Mouse (Mus musculus) ES-CJ7 (cell line): ENCODE measurements around the gene Slc6a16.
A peak's percentile ranks its signal among the peaks of the same experiment; 100 is the strongest.

Experiments used
- DNase-seq: peaks from one replicate; pipeline ENCODE4 v3.0.0; 2011; ENCODE audit warnings: low read depth, low spot score

The Slc6a16 gene

DNA sequence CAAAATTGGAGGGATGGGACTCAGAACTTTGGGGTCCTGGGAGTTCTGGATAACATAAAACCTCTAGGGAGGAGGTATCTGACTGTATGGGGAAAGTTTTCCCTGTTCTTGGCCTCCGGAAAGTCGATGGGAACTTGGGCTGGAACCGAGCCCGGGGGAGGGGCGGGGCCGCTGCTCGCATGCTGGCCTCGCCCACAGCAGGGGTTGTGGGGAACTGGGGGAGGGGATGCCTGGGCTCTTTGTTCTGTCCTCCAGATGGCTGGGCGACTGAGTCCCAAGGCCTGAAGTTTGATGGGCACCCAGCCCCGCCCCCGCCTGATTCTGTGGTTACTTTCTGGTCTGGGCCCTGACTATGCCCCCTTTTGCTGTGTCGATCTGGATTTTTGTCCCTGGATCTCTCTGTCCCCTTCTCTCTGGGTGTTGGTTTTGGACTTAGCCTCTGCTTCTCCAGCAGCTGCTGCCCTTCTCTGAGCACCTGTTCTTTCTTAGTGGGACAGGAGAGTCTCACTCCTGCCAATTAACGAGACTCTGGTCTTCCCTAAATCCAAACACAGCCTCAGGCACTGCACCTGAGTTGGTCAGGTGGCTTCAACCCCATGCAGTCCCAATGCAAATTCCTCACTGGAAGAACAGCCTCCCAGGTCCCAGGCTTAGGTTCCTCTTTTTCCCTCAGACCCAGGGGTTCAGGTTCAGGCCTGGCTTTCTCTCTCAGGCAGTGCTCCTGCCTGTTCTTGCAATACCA, 24.3 kb upstream of the Slc6a16 start:
- DNase-seq: peak; percentile 90

DNA sequence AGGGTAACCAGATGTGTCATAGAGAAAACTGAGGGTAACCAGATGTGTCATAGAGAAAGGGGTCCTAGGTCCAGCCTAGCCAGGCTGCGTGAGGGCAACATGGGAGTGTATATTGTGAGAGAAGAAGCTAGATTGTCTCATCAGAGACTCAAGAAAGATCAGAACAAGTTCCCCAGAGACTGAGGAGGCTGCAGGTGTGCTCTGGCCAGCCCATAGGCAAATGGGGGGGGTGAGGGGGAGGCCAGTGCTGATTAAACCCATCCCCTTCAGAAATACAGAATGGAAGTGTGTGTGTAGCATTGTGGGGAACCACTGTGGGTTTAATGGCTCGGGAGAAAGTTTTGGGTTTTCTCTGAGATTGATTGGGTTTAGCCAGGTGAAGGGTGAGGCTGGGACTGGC, 19.2 kb upstream of the Slc6a16 start:
- DNase-seq: no peak

DNA sequence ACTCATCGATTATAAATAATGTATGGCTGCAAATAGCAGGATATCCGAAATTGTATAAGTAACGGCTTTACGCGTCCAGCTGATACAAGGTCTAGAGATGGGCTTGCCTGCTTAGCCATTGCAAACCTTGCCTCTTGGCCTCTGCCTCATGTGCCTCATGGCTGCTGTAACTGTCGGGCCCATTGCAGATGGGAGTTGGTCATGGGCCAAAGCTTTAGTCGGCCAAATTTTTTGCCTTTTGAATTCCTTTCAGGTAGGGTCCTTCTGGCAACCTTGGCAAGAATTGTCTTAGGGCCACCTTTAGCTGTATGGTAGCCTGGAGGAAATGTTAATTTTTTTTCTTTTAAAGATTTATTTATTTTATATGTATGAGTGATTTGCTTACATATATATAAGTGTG, 16.1 kb upstream of the Slc6a16 start:
- no peak for DNase-seq

DNA sequence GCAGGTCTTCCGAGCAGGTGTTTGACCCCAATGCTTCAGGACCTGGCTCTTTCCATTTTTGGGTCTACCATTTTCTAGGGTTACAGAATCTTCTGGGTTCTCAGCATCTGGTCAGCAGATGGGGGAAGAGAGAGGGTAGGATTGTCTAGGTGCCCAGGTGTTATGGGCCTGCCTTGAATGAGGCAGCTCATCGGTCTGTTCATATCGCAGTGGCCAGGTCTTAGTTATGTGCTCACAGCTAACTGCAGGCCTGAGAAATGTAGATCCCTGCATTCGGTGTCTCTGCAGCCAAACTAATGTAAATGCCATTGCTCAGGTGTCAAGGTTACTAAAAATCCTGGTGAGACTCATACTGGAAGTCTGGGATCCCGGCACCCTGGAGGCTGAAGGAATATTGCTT, 14.5 kb upstream of the Slc6a16 start:
- DNase-seq: no peak

GRCm38 (mm10) chr7:45228548-45228947, 12.3 kb upstream of the Slc6a16 start:
- no peak for DNase-seq

- DNase-seq: peak; percentile 75
Measured at GRCm38 (mm10) chr7:45229046-45229445, 11.8 kb upstream of the Slc6a16 start.

DNA sequence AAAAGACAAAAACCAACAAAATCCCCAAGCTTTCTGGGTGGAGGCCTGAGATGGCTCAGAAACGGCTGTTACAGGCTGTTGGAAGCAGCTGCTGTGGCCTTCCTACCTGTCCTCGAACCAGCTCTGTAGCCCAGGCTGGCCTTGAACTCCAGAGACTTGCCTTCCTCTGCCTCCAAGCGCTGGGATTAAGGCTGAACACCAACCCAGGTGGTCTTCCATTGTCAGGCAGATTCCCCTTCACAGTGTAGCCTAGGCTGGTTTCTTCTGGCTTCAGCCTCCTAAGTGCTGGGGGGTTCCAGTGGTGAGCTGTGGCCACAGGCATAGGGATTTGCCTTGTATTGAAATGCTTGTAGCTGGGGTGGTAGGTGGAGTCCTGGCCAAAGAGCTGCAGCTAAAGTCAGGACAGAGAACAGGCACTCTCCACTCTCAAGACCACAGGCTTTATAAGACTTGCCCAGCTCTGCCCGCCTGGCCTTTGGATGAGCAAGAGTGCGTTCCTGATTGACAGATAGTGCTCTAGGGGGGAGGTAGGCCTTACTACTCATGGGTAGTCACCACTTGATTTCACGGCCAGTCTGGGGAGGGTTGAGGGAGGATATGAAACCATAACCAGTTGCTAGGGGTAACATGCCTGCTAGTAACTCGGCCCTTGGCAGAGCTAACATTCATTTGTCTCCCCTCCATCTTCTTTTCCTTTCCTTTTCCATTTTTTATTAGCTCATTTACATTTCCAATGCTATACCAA, 11.3 kb upstream of the Slc6a16 start:
- DNase-seq: peak; percentile 98

DNA sequence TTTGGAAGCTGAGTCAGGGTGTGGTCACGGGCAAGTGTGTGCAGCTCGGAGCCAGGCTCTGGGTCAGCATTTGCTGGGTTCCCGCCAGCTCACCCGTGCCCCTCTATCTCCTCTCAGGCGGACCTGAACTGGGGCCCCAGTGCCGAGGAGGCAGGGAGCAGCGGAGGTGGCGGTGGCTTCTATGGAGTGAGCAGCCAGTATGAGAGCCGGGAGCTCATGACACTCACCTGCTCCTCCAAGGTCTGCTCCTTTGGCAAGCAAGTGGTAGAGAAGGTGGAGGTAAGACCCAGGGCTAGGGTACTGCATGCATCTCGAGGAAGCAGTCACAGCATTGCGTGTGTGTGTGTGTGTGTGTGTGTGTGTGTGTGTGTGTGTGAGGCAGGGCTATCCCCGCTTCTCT, 9.7 kb upstream of the Slc6a16 start:
- DNase-seq: no peak

DNA sequence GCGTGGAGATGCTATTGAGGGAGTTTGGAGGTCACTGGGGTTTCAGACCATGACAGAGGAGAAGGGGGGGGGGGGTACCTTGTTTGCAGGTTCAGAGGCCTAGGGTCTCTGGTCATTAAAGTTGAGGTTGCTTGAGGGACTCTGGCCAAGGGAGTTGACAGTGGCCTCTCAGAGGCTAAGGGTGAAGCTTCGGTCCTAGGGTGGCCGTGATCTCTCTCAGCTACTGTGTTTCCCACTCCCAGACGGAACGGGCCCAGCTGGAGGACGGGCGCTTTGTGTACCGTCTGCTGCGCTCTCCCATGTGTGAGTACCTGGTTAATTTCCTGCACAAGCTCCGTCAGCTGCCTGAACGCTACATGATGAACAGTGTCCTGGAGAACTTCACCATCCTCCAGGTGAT, 8.9 kb upstream of the Slc6a16 start:
- no peak for DNase-seq

DNA sequence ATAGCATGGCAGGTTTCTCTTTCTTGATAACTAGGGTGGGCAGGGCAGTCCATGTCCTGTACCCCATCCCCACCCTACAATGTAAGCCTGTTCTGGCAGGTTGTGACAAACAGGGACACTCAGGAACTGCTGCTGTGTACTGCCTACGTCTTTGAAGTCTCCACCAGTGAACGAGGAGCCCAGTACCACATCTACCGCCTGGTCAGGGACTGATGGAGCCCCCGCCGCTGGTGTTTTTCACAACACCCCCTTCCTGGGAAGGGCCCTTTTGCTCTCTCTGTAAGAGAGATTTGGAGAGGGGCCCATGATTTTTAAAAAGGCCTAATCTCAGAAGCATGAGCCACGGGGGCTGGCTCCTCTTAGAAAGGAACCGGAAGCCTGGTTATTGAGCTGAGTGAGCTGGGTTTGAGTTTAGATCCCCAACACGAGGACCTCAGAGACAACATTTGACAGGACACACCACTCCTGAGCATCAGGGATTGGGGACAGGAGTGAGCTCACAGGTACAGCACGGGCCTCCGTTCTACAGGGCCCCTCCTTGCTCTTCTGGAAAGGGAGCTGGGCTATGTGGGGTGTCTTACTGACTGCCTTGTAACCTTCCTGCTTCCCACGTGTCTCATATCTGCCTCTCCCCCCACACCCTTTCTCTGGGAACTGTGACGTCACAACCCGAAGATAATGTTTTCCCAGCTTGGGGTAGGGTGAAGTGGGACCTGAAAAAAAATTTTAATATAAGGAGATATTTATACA, 8.0 kb upstream of the Slc6a16 start:
- no peak for DNase-seq

GRCm38 (mm10) chr7:45233580-45234332, 7.1 kb upstream of the Slc6a16 start:
- no peak for DNase-seq

DNA sequence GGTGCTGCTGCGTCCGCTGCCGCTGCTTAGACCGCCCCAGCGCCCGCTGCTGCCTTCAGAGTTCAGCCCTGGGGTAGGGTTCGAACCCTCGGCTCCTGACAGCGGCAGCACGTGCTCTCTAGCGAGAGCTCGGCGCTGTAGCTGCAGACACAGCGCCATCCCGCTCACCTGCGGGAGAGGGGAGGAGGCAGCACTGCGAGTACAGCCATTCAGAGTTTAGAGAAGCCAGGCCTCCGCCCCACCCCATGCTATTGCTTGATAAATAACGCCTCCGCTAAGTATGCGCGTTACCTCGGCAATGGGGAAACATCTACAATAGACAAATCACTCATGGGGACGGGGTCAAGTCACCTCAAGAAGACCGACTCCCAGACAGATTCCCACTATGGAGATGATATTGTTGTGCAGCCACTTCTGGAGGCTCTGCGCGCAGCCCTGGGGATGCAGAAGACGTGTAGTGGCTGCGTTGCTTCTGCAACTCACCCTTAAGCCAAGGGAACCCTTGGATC, 6.5 kb upstream of the Slc6a16 start:
- peak; percentile 74 for DNase-seq

GRCm38 (mm10) chr7:45234922-45235571, 5.8 kb upstream of the Slc6a16 start:
- DNase-seq: peak; percentile 89

DNA sequence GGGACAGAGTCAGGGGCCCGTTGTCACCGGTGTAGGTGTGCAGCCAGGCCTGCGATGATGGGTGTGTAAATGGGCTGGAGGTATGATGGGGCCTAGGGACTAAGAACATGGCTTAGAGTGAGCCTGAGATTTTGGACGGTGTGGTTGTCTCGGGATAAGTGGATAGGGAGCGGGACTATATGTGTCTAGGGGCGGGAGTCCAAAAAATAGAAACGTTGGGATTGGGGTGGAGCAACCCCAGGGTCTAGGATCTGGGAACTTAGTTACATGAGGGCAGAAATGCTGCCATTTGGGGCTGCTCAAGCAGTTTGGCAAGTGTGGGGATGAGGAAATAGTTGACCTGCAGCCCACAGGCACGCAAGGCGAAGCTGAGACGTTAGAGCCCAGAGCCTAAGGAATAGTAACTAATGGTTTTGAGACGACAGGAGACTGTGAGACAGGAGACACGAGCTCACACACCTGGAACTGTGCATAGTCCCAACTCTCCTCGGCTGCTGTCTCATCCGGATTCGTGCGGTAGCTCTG, 5.2 kb upstream of the Slc6a16 start:
- DNase-seq: no peak

DNA sequence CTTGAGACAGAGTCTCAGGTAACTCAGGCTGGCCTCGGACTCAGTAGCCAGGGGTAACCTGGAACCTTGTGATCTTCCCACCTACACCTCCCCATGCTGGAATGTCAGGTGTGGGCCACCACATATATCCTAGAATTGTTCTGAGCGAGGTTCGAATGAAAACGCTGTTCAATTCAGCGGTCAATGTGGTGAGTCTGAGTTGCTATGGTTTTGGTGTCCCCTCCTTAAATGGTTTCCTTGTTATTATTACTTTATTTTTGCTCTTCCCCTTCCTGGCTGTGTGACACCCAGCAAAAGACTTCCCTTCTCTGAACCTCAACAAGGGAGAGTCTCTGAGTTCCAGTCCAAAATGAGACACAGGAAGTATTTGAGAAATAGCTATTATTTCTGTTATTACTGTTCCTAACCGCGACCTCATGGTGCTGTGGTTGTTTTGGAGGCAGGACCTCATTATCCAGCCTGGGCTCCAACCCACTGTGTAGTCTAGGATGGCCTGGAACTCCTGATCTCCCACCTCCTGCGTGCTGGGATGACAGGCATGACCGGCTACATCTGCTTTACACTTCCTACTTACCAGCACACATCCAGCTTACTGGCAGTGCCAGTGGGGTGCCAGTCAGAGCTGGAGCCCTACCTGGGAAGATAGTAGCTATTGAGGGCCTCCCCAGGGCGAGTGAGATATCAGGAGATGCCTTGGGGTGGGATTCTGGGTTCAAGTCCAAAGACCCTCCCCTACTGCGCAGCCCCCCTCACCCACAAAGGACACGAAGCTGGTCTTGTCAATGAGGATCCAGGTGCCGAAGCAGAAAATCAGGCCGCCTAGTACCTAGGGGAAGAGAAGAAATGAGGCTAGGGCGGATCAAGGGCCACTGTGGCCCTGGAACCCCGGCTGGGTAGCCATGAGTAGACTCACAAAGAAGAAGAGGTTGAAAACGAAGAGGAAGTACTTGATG, 2.9 kb upstream of the Slc6a16 start:
- DNase-seq: no peak

DNA sequence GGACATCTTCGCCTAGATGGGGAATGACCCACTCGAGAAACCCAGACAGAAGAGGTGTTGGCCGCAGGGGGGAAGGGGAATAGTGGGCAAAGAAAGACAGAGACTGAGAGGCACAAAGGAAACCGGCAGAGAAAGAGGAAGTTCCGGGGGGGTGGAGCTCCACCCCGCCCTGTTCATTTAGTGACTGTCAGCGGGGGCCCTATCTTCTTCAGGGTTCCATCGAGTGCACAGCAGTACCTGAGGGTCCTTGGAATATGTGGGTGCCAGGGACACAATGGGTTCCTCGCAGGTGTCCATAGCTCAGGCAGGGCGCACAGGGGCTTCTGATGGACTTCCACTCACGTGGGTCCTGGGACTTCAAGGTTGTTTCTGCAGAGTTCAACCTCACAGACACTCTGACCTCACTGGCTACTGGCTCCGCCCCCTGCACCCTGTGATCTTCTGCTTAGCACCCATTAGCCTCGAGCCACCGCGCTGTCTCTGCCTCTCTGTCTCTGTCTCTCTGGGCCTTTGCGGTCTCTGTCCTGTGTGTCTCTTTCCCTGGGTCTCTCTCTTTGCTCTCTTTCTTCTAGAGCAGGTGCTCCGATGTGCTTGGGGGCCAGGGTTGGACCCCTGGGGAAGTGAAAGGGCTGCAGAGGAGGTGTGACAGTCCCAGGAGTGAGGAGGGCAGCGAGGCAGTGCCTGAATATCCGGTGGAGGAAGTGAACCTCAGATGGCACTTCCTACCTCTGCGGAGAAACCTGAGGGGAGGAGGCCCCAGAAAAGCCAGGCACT, 2.0 kb upstream of the Slc6a16 start, which contains the start of gene Cd37:
Gene Cd37 (minus strand): TSS at position 393 of the 774 bp plus-strand sequence.
- peak; percentile 75 for DNase-seq

DNA sequence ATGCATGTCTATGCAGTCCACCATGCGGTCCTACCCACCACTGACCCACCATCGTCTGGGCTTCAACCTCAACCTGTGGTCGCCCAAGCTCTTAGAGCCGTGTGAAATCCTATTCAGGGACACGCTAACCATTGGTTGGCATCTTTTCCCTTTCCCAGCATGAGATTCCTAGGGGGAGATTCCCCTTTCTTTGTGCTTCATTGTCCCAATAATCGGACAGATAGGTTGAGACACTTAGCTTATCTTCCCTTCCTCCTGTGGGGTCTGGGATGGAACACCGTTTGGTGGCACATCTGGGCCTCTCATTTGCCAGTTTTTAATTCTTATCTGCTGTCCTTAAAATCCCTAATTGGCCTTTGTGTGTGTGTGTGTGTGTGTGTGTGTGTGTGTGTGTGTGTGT, 776 bp upstream of the Slc6a16 start:
- DNase-seq: no peak

GRCm38 (mm10) chr7:45241389-45241749, 484 bp downstream of the Slc6a16 start:
- no peak for DNase-seq

- peak; percentile 91 for DNase-seq
Measured at GRCm38 (mm10) chr7:45247666-45248065, 6.8 kb downstream of the Slc6a16 start.
